Mouse (Mus musculus) lung, embryonic 16.5 days (tissue): ENCODE data around the gene Itgb2. TPM values are rescaled to one million over a fixed set of nuclear protein-coding genes. Genes with fewer than 3 reads are reported as not detected.
A peak's percentile ranks its signal among the peaks of the same experiment; 100 is the strongest.

Experiments used
- ATAC-seq: fragments of 200-750 bp; cut with Nextera tagmentation; 2 replicates; pipeline ENCODE4 v1.8.0; 2017; ENCODE audit warnings: low read depth, mild to moderate bottlenecking, moderate library complexity
- H3K27ac ChIP-seq: fragments of 300-500 bp; sonication (generic); 2 replicates; pipeline ENCODE4 v1.5.1; 2014; ENCODE audit warnings: mild to moderate bottlenecking, control low read depth, low read length
- H3K27me3 ChIP-seq: fragments of 300-500 bp; sonication (generic); 2 replicates; pipeline ENCODE4 v1.6.1; 2014; ENCODE audit warnings: low read depth, low read length, mixed read lengths; ENCODE audit not compliant: control insufficient read depth, insufficient read depth
- H3K36me3 ChIP-seq: fragments of 300-500 bp; sonication (generic); 2 replicates; pipeline ENCODE4 v1.6.1; 2014; ENCODE audit warnings: low read length; ENCODE audit not compliant: control insufficient read depth, insufficient read depth
- H3K4me1 ChIP-seq: fragments of 300-500 bp; sonication (generic); replicated peaks from 2 replicates; pipeline ENCODE4 v1.6.1; 2014; ENCODE audit warnings: low read length, mixed read lengths; ENCODE audit not compliant: control insufficient read depth, insufficient read depth
- H3K4me2 ChIP-seq: fragments of 300-500 bp; sonication (generic); 2 replicates; pipeline ENCODE4 v1.6.1; 2014; ENCODE audit warnings: low read depth, low read length, control low read depth
- H3K4me3 ChIP-seq: fragments of 300-500 bp; sonication (generic); 2 replicates; pipeline ENCODE4 v1.5.1; 2014; ENCODE audit warnings: mild to moderate bottlenecking, low read length, control low read depth
- H3K9ac ChIP-seq: fragments of 300-500 bp; sonication (generic); 2 replicates; pipeline ENCODE4 v1.6.1; 2014; ENCODE audit warnings: low read length, control low read depth
- H3K9me3 ChIP-seq: fragments of 300-500 bp; sonication (generic); 2 replicates; pipeline ENCODE4 v1.6.1; 2016; ENCODE audit warnings: low read length; ENCODE audit not compliant: control insufficient read depth
- WGBS: fragments of 180-500 bp; shearing (Covaris S2); extraction: QIAGEN DNeasy Blood & Tissue Kit; methylation state at CpG from one replicate; pipeline ENCODE4 v1.1.7; 2014; 5-methylcytosine and 5-hydroxymethylcytosine counted together
- polyA plus RNA-seq: library from polyadenylated mRNA; unstranded; fragments of >200 nt; fragmentation: Nextera tagmentation; extraction: Ambion mirVana; gene quantifications from 2 replicates; pipeline ENCODE4 v1.2.1, GENCODE M21; 2015

Gene Itgb2
- polyA plus RNA-seq = 5.3 and 7.5 TPM in 2 replicates

DNA sequence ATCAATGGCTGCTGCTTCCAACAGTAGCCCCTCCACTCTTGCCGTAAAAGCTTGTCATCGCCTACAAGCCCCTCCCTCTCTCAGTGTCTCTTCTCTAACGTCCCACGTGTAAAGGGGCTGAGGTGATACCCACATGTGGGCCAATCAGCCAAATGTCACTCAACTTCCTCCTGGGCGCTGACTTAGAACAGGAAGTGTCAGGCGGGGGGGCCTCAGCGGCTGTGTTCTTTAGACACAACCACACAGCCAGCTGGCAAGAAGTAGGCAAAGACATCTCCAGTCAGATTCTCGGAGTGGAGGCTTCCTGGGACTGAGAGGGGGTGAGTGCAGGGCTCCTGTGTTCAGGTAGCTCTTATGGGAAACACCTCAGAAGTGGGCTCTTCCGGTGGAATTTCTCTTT lies at the start of gene Itgb2:
Gene Itgb2 (plus strand): TSS at position 113 of the 400 bp plus-strand sequence.
- H3K9me3 ChIP-seq = no peaks in the 10 kb centered on the region
- ATAC-seq = no peak
- 54% methylated on average over 9 of the region's 9 CpGs for WGBS
- H3K4me1 ChIP-seq = no peaks in the 10 kb centered on the region
- no peak within 1 kb of the TSS for H3K4me3 ChIP-seq
- no peak within 1 kb of the TSS for H3K27ac ChIP-seq
- no peaks in the 10 kb centered on the region for H3K27me3 ChIP-seq
- H3K36me3 ChIP-seq = no peaks in the 10 kb centered on the region
- H3K4me2 ChIP-seq = no peak within 1 kb of the TSS
- H3K9ac ChIP-seq = no peak within 1 kb of the TSS

DNA sequence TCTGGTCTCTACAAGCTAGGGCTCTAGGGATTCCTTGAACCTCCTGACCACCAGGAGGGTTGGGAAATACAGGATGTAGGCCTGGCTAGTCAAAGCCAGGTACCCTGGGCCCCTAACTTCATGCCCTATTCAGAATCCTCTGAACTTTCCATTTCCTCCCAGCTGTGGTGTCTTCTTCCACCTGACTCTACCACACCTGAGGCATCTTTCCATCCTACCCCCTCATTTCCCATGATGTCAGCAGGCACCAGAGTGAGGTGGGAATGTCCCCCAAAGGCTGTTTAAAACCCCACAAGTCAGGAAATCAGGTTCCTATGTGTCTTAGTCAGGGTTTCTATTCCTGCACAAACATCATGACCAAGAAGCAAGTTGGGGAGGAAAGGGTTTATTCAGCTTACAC lies 48.2 kb upstream of the Itgb2 start:
- no peak overlapping the region for H3K27ac ChIP-seq
- no peak overlapping the region for H3K9ac ChIP-seq
- H3K36me3 ChIP-seq = peaks cover under 1% of the 10 kb centered on the region; the same call in 1 of the 2 replicates
- peaks cover 22% of the 10 kb centered on the region for H3K4me1 ChIP-seq
- no peaks in the 10 kb centered on the region for H3K9me3 ChIP-seq
- no peak overlapping the region for H3K4me3 ChIP-seq
- no peak overlapping the region for H3K4me2 ChIP-seq
- ATAC-seq = no peak
- no peaks in the 10 kb centered on the region for H3K27me3 ChIP-seq

DNA sequence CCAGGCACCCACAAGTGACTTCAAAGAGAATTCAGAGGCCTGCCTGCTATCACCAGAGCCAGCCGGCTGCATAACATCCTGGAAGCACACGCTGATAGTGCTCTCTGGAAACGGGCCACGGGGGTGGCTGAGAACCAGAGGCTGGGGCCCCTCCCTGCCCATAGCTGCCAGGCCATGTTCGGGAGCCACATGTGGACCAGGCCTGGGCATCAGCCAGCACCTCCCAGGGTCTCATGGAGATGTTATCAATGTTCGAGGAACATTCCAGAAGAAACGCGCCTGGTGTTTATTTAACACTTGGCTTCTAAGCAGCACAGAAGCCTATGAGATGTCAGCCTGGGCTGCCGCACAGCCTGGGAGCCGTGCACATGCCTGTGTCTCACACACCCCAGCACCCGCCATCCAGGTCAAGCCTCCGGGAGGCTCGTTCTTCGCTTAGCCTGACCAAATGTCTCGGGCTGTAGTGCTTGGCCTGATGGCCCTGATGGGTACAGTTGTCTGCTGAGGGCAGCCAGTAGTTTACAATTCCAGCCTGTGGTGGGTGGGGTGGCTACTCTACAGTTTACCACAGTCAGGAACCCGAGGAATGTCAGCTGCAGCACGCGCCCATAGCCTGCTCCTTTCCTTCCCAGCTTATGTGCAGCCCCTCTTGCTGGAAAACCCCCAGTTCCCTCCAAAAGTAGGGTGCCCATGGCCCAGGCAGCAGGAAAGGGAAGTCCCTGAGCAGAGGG lies 45.7 kb upstream of the Itgb2 start:
- peak; percentile 93 for ATAC-seq
- H3K27me3 ChIP-seq = no peaks in the 10 kb centered on the region
- H3K4me2 ChIP-seq = peak overlapping the region; percentile 15; the same call in 1 of the 2 replicates
- 2% methylated on average over 18 of the region's 18 CpGs for WGBS
- H3K27ac ChIP-seq = peak overlapping the region; percentile 90
- H3K4me1 ChIP-seq = peaks cover 22% of the 10 kb centered on the region
- no peak overlapping the region for H3K4me3 ChIP-seq
- peak overlapping the region; percentile 40; the same call in 1 of the 2 replicates for H3K9ac ChIP-seq
- H3K36me3 ChIP-seq = peaks cover 19% of the 10 kb centered on the region
- H3K9me3 ChIP-seq = no peaks in the 10 kb centered on the region

DNA sequence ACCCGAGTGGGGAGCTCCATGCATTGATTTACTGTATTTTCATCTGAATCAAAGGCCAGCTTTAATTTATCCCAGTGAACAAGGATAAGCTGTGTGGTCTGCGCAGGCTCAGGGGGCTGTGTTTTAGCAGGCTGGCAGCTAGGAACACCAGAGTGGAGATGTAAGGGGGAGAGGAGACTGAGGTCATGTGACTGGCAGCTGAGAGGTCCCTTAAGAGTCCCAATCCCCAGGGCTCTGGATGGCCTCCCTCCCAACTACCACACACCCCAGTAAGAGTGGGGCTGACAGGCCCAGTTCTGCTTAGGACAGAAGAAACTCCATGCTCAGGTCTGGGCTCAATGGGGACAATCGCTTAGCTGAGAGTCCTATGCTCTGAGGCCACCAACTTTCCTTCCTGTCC lies 44.3 kb upstream of the Itgb2 start:
- peaks cover 22% of the 10 kb centered on the region for H3K4me1 ChIP-seq
- no peak overlapping the region for H3K4me3 ChIP-seq
- no peak overlapping the region for H3K27ac ChIP-seq
- no peaks in the 10 kb centered on the region for H3K9me3 ChIP-seq
- H3K9ac ChIP-seq = no peak overlapping the region
- no peak overlapping the region for H3K4me2 ChIP-seq
- no peak for ATAC-seq
- H3K36me3 ChIP-seq = peaks cover 29% of the 10 kb centered on the region
- no peaks in the 10 kb centered on the region for H3K27me3 ChIP-seq
- 78% methylated on average over 3 of the region's 3 CpGs for WGBS

DNA sequence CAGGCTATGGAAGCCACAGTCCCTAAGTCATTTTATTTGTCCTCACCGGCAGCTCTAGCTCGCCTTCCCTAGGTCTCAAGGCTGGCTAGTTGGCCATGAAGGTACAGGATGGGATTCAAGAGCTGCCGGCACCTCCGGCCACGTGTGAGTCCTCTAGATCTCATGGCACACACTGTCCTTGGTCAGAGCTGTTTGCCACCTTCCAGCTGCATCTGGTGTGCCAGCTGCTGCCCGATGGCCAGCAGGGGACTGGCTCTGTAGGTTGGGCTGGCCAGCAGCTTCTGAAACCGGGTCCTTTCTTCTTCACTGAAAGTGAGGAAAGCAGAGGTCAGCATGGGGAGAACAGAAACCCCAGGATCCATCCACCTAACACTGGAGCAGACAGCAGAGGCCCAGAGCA lies 41.9 kb upstream of the Itgb2 start:
- Histone ChIP-seq H3K9ac (no peak overlapping the region), H3K27me3 (no peaks in the 10 kb centered on the region), H3K4me3 (no peak overlapping the region), H3K4me1 (peaks cover 22% of the 10 kb centered on the region), H3K36me3 (peaks cover 33% of the 10 kb centered on the region), H3K9me3 (no peaks in the 10 kb centered on the region), H3K4me2 (no peak overlapping the region), H3K27ac (no peak overlapping the region)
- WGBS = 94% methylated on average over 7 of the region's 7 CpGs
- no peak for ATAC-seq

DNA sequence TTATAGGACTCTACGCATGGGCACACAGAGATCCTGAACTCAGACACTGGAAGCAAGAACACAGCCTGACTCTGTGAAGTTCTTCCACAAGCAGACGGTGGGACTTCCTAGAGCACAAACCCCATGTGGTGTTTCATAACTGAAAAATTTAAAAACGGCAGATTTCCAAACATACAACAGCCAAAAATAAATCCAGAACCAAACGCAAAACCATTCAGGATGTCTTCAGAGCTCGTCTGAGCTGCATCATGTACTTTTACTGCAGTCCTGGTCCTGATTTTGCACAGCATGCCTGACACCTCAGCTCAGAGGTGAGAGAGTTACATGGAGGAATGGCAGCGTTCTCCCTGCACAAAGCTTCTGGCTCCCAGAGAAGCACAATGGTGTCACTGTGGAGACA lies 38.5 kb upstream of the Itgb2 start:
- WGBS = 79% methylated on average over 6 of the region's 6 CpGs
- Histone ChIP-seq H3K27me3 (no peaks in the 10 kb centered on the region), H3K9me3 (no peaks in the 10 kb centered on the region), H3K4me2 (no peak overlapping the region), H3K4me1 (no peaks in the 10 kb centered on the region), H3K4me3 (no peak overlapping the region), H3K36me3 (peaks cover 36% of the 10 kb centered on the region), H3K9ac (no peak overlapping the region), H3K27ac (no peak overlapping the region)
- no peak for ATAC-seq

DNA sequence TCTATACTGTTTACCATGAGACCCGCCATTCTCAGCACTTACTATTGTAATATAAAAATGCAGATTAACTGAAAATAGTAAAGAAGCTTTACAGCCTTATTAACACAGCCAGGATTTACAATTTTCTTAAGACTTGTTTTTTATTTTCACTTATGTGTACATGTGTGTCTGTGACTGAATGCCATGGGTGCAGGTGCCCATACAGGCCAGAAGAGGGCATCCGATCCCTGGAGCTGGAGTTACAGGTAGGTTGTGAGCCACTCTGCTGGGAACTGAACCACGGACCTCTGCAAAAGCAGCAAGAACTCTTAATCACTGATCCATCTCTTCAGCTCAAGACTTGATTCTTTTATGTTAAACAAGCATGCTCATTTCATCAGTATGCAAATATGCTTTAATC lies 37.2 kb upstream of the Itgb2 start:
- Histone ChIP-seq H3K9me3 (no peaks in the 10 kb centered on the region), H3K4me2 (no peak overlapping the region), H3K9ac (no peak overlapping the region), H3K4me1 (peaks cover 4% of the 10 kb centered on the region; the same call in 1 of the 2 replicates), H3K27ac (no peak overlapping the region), H3K4me3 (no peak overlapping the region), H3K27me3 (no peaks in the 10 kb centered on the region), H3K36me3 (peaks cover 30% of the 10 kb centered on the region)
- 92% methylated on average over 3 of the region's 3 CpGs for WGBS
- ATAC-seq = no peak

DNA sequence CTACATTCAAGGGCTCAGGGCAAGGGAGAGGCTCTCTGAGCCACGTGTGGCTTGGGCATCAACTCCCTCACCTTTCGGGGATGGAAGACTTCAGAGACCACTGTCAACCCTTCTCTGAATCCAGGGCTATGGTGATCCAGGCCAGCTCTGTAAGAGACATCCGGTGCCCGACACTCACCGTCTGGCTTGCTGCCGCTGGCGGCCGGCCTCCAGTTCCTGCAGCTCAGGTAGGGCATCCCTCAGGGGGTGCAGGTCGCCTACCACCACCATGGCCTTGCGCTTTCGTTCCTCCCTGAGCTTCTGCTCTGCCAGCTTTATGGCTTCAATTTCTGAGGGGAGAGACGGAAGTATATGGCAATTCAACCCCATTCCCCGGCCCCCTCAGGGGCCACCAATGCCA lies 32.9 kb upstream of the Itgb2 start:
- 87% methylated on average over 13 of the region's 13 CpGs for WGBS
- Histone ChIP-seq H3K27me3 (no peaks in the 10 kb centered on the region), H3K4me3 (no peak overlapping the region), H3K9me3 (no peaks in the 10 kb centered on the region), H3K27ac (no peak overlapping the region), H3K36me3 (peaks cover 13% of the 10 kb centered on the region; the same call in 1 of the 2 replicates), H3K4me1 (peaks cover 24% of the 10 kb centered on the region), H3K9ac (no peak overlapping the region), H3K4me2 (no peak overlapping the region)
- no peak for ATAC-seq

DNA sequence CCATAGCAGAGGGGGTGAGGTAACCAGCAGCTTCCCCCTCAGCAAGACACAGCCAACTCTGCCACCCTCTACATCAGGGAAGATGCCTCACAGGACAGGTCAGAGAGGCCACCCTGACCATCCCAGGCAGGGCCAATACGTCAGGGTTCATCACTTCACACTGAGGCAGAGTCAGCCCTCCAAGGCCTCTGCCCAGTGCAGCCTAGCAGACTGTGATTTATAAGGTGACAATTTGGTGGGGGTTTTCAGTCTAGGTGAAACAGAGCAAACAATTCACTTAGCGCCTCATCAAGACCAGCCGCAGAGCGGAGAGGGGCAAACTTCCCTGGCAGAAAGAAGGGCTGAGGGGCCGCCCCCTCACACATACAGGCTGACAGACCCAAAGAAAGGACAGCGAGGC lies 31.8 kb upstream of the Itgb2 start:
- H3K9me3 ChIP-seq = no peaks in the 10 kb centered on the region
- peak overlapping the region; percentile 68 for H3K27ac ChIP-seq
- 40% methylated on average over 6 of the region's 6 CpGs for WGBS
- no peaks in the 10 kb centered on the region for H3K27me3 ChIP-seq
- H3K36me3 ChIP-seq = peaks cover 8% of the 10 kb centered on the region; the same call in 1 of the 2 replicates
- H3K4me3 ChIP-seq = no peak overlapping the region
- no peak overlapping the region for H3K4me2 ChIP-seq
- ATAC-seq = peak; percentile 84
- H3K4me1 ChIP-seq = peaks cover 25% of the 10 kb centered on the region
- H3K9ac ChIP-seq = no peak overlapping the region
